Mouse (Mus musculus) CH12.LX (cell line): ENCODE measurements at regions not wholly inside any gene's neighbourhood (a gene's known extent, or its start where the extent isn't known, plus 50 kb on each side); places are given as distances from the start of the nearest gene placed in this dataset.

Experiments used
- CHD1 ChIP-seq: IDR thresholded peaks from 2 replicates; pipeline ENCODE4 v1.6.1; 2012; ENCODE audit warnings: low read depth, low read length, improper control_type of control experiment, inconsistent platforms
- CTCF ChIP-seq, 2 experiments: IDR thresholded peaks in 1 of 2; conservative IDR thresholded peaks in 1 of 2; 2 replicates each; pipeline ENCODE4 v1.5.1; 2011 to 2012; ENCODE audit warnings: low read depth in 2 of 2, low read length in 2 of 2, improper control_type of control experiment in 1 of 2, inconsistent platforms in 1 of 2, mild to moderate bottlenecking in 1 of 2, moderate library complexity in 1 of 2
- E2F4 ChIP-seq: IDR thresholded peaks from 2 replicates; pipeline ENCODE4 v1.6.1; 2011; ENCODE audit warnings: low read depth, low read length, improper control_type of control experiment; ENCODE audit not compliant: insufficient replicate concordance
- EP300 ChIP-seq: IDR thresholded peaks from 2 replicates; pipeline ENCODE4 v1.6.1; 2011; ENCODE audit warnings: low read length, improper control_type of control experiment
- MAX ChIP-seq: IDR thresholded peaks from 2 replicates; pipeline ENCODE4 v1.6.1; 2011; ENCODE audit warnings: low read length, improper control_type of control experiment
- NRF1 ChIP-seq: IDR thresholded peaks from 2 replicates; pipeline ENCODE4 v1.6.1; 2014; ENCODE audit warnings: low read depth, mild to moderate bottlenecking, inconsistent platforms, low read length, improper control_type of control experiment, moderate library complexity
- PAX5 ChIP-seq: IDR thresholded peaks from 2 replicates; pipeline ENCODE4 v1.6.1; 2012; ENCODE audit warnings: low read length, inconsistent platforms, mixed read lengths
- POLR2A ChIP-seq: IDR thresholded peaks from 2 replicates; pipeline ENCODE4 v1.6.1; 2011; ENCODE audit warnings: low read depth, mild to moderate bottlenecking, improper control_type of control experiment, low read length
- SMC3 ChIP-seq: IDR thresholded peaks from 2 replicates; pipeline ENCODE4 v1.6.1; 2011; ENCODE audit warnings: low read depth, low read length, improper control_type of control experiment
- USF1 ChIP-seq: IDR thresholded peaks from 2 replicates; pipeline ENCODE4 v1.6.1; 2014; ENCODE audit warnings: low read depth, mild to moderate bottlenecking, inconsistent platforms, low read length, improper control_type of control experiment
- USF2 ChIP-seq: conservative IDR thresholded peaks from 2 replicates; pipeline ENCODE4 v1.6.1; 2011; ENCODE audit warnings: low read depth, low read length, improper control_type of control experiment
- ZC3H11A ChIP-seq: IDR thresholded peaks from 2 replicates; pipeline ENCODE4 v1.6.1; 2012; ENCODE audit warnings: low read depth, mild to moderate bottlenecking, inconsistent platforms, low read length, improper control_type of control experiment
- ZNF384 ChIP-seq: IDR thresholded peaks from 2 replicates; pipeline ENCODE4 v1.6.1; 2012; ENCODE audit warnings: low read depth, low read length, improper control_type of control experiment, inconsistent platforms

DNA sequence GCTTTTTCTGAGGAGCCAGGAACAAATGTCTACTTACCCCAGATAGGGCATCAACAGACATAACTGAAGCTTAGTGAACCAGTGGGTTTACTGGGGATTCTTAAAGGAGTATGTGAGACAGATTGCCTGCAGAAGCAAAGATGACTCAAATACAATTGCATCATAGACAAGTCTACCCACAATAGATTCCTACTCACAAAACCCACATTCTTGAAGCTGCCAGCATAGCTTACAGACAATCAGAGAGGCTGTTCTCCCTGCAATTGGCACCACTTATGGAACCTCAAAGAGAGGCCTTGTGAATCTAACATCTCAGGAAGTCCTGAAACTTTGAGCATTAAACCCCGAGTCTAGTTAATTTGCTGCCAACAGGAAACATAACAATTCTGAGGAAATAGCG is 649.6 kb upstream of the Vstm2b start:
- no peak for TF ChIP-seq MAX
- no peak for TF ChIP-seq CTCF (conservative IDR thresholded peaks at IDR 0.05 in 1 of 2, IDR thresholded peaks at IDR 0.05 in 1 of 2; ENCODE audit: low read depth in 2 of 2, low read length in 2 of 2)
- no peak for TF ChIP-seq NRF1
- TF ChIP-seq POLR2A: no peak
- no peak for TF ChIP-seq EP300
- TF ChIP-seq E2F4: no peak
- no peak for TF ChIP-seq USF1
- TF ChIP-seq ZC3H11A: no peak
- TF ChIP-seq PAX5: no peak
- no peak for TF ChIP-seq CHD1
- TF ChIP-seq SMC3: no peak
- no peak for TF ChIP-seq ZNF384
- TF ChIP-seq USF2: no peak
